Mouse (Mus musculus) small intestine, adult 2 months (tissue): ENCODE data around the gene Snip1.

Experiments used
- CTCF ChIP-seq: fragments of 200-500 bp; IDR thresholded peaks from 2 replicates; pipeline ENCODE4 v1.5.1; 2012; ENCODE audit warnings: low read depth, mild to moderate bottlenecking, control low read depth, inconsistent platforms, low read length, moderate library complexity, mixed read lengths; ENCODE audit not compliant: insufficient replicate concordance, insufficient read length; ENCODE audit errors: extremely low read depth
- POLR2A ChIP-seq: fragments of 200-500 bp; IDR thresholded peaks from 2 replicates; pipeline ENCODE4 v1.6.1; 2012; ENCODE audit warnings: low read depth, mild to moderate bottlenecking, control low read depth, inconsistent platforms, low read length, moderate library complexity

DNA sequence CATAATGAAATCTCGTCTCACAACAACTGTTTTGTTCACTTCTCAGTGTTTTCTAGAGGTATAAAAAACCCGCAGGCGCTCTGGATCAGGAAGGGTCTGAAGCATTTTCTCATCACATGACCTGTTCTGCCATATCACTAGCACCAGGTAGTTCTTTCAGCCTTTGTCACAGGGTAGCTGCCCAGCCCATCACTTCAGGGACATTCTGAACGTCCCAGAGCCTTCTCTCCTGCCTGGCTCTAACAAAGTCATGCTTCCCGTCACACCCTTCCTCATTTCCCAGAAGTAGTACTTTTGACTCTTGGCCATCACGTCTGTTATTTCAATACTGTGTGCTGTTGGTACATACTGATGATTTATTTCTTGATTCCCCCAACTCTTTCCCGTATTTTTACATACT lies 22.0 kb upstream of the Snip1 start:
- TF ChIP-seq POLR2A (no peak), CTCF (no peak)
